Mouse (Mus musculus) retina, adult 2 months (tissue): ENCODE data around the gene Sdc1.

Experiments
- DNase-seq: peaks from one replicate; pipeline ENCODE4 v3.0.0-alpha.2; 2012; ENCODE audit warnings: low read depth, low spot score

Gene Sdc1

DNA sequence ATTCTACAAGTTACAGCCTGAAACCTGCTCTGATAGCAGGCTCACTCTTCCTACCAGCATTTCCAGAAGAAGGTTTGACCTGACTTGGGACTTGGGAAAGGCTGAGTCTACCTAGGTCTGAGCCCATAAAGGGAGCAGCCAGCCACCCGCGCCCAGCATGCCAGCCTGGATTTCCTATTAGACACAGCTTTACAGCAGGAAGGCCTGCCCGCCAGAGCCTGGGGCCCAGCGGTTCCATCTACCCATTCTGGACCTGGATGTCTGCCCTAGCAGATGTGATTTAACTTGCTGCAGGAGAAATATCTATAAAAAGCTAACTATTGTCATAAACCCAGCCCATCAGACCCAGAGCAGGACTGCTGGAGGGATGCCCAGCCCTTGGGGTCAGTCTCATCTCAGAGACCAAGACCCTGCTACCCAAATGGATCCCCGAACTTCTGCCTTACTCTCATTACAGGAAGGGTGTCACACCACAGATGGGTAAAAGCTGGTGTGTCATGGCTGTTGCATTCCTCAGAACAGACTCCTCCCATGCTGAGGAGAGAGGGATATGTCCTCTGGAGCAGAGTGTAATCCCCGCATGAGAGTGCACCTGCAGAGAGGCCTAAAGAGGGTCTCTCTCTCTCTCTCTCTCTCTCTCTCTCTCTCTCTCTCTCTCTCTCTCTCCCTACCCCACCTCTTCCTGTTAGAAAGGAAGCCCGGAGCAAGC, 54.0 kb downstream of the Sdc1 start:
- no peak for DNase-seq

DNA sequence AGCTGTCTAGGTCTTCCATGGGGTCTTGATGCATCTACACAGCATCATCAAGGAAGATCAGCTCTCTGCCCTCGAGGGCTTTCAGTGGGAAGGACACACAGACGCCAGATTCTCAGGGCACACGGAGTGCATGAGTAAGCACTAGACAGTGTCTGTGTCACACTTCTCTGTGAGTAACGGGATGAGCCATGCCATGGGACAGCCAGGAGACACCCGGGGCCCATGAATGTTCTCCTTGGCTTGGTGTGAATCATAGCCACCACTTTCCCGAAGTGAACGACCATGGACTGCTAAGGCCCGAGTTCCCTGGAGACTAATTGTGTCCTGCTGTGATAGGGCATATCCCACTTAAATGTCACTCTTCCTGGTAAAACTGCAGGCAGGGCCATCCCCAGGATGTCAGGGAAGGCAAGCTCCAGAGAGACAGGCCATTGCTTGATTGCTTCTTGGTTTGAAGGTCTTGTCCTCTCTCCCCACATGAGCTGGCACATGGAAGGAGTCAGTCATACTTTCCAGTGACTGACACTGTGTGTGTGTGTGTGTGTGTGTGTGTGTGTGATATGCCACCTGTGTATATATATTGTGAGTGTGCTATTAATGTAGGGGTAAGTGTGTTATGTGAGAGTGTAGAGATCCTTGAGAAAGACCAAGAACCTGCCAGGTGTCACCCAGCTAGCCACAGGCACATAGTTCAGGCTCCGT, 56.0 kb downstream of the Sdc1 start:
- no peak for DNase-seq

DNA sequence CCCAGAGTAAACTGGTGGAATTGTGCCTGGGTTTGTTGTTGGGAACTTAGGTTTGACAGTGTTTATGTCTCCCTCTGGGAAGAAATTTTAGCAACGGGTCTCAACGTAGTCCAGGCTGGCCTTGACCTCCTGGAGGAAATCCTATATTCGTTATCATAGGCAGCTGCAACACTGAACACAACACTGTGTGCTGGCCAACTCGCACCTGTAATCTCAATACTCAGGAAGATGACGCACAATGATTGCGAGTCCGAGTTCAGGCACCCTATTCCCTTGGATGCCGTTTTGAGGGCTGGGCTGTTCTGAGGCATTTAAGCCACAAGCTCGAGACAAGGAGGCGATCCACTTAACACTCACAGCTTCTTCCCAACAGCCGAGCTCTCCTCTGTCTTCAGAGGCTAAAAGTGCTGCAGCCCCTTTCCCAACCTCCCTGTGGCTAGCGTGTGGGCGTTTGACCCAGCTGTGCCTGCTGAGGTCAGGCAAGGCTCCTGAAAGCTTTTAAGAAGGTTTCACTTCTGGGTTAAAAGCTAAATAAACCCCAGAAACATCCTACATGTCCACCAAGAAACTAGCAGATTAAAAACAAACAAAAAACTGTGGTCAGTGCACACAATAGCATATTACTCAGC, 58.0 kb downstream of the Sdc1 start:
- no peak for DNase-seq

DNA sequence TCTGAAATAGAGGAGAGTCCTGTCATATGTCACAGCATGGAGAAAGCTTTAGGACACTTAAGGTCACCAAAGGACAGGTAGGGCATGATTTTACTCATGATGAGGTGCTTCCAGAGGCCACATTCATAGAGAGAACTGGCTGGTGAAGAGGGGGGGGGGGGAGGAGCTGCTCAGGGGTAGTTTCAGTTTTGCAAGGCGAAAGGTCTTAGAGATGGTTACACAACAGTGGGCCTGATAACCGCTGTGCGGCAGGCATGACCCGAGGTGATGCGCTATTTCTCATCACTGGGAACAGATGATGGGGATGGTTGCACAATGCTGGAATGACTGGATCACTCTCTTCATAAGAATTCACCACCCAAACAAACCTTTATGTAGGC, 58.5 kb downstream of the Sdc1 start:
- no peak for DNase-seq

DNA sequence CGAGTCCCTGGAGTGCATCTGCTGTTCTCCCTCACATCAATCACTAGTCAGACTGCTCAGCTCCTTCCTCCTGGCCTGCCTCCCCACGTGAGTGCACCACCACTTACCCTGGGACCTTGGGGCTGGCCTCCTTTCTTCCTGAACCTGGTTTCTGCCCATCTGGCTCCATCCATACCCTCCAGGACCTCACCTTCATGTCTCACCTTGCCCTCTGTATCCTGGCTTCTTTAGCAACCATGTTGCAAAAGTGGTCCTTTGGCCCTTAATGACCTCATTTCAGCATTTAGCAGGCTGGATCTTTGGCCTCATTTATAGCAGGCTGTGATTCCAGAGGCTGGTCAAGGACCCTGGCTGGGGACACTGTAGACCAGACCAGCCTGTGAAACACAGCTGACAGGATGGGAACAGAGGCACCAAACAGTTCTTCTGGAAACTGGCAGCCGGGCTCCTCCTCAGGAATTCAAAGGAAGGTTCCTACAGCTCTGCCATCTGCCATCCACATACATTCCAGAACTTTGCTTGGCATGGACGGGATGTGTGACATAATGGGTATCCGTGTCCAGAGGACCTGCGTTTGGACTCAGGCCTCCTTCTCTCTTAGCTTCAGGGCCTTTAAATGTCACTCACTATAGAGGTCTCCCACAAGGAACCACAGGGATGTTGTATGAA, 60.0 kb downstream of the Sdc1 start:
- no peak for DNase-seq

DNA sequence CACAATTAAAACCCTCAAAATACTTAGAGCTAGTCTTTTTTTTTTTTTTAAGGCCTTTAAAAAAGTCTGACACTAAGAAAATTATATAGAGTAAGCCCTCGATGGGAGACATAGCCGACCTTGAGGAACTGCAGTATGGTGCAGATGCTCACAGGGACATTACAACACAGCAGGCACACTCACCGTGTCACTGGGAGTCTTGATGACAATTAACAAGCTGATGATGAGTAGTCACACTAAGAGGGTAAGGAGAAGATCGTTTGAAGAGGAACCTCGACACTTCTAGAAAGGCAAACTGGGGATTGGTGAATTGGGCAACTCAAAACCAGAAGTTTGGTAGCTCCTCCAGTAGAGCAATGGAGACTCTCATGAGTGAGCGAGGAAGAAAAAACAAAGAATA, 60.6 kb downstream of the Sdc1 start:
- no peak for DNase-seq

DNA sequence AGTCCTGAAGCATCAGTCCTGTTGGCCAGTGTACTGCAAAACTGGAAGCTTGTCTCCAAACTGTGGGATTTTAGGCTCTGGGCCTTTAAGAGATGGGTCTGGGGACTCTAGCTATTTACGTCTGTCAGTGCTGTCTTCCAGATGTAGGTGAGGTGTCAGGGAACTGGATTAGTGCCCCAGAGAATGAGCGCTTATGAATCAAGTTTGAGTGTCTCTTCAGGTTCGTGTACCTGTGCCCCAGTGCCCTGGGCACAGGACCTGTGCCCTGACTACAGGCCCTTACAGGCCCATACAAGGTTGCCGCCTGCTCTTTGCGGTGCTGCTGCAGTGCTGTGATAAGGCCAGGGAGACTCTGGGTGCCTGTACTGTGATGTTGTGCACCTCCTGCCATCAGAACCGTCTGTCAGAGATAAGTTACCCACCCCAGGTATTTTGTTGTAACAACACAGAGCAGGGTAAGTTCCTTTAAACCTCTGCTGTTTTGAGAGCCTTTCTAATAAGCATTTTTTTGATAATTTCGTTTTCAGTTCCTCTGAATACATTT, 69.7 kb downstream of the Sdc1 start:
- DNase-seq = no peak

DNA sequence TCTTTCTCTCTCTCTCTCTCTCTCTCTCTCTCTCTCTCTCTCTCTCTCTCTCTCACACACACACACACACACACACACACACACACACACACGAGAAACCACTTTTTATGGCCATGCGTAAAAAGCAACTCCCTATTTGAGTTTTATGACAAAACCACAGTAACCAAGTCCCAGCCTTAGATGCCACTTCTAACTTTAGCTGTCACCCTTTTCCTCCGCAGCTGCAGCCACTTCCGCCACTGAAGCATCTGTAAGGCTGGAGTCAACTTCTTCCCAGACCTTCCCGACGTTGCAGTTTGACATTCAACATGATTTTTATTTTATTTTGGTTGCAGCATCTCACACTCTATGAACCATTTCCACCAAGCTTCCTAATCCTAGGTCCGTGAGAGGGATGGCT, 71.6 kb downstream of the Sdc1 start:
- no peak for DNase-seq
